Mouse (Mus musculus) myocyte (in vitro differentiated cells): ENCODE measurements at regions not wholly inside any gene's neighbourhood (a gene's known extent, or its start where the extent isn't known, plus 50 kb on each side); places are given as distances from the start of the nearest gene placed in this dataset.

Experiments
- H3K27me3 ChIP-seq: one replicate; pipeline ENCODE4 v1.6.1; 2011; ENCODE audit not compliant: control insufficient read depth, insufficient read depth, insufficient read length
- H3K36me3 ChIP-seq: one replicate; pipeline ENCODE4 v1.6.1; 2011; ENCODE audit not compliant: control insufficient read depth, insufficient read depth
- H3K4me2 ChIP-seq: one replicate; pipeline ENCODE4 v1.6.1; 2011; ENCODE audit warnings: low read depth, control low read depth
- H3K4me3 ChIP-seq: one replicate; pipeline ENCODE4 v1.5.1; 2011; ENCODE audit warnings: mild to moderate bottlenecking, control low read depth, moderate library complexity
- H3K79me2 ChIP-seq: one replicate; pipeline ENCODE4 v1.6.1; 2011; ENCODE audit not compliant: control insufficient read depth, insufficient read depth
- H3ac ChIP-seq: one replicate; pipeline ENCODE4 v1.6.1; 2011; ENCODE audit not compliant: control insufficient read depth, insufficient read length
- CEBPB ChIP-seq: IDR thresholded peaks from 2 replicates; pipeline ENCODE4 v1.6.1; 2011; ENCODE audit warnings: mild to moderate bottlenecking, moderate library complexity; ENCODE audit not compliant: poor library complexity, insufficient read depth, severe bottlenecking
- E2F4 ChIP-seq: IDR thresholded peaks from one replicate; pipeline ENCODE4 v1.6.1; 2011; ENCODE audit warnings: mild to moderate bottlenecking, control low read depth, moderate library complexity; ENCODE audit not compliant: insufficient read depth
- MAX ChIP-seq: IDR thresholded peaks from one replicate; pipeline ENCODE4 v1.6.1; 2011; ENCODE audit warnings: low read depth, mild to moderate bottlenecking, control low read depth
- MYOD1 ChIP-seq, 3 experiments: IDR thresholded peaks; one replicate each; pipeline ENCODE4 v1.6.1; 2011; ENCODE audit warnings: control low read depth in 2 of 3, low read depth in 2 of 3, mild to moderate bottlenecking in 2 of 3, moderate library complexity in 1 of 3; ENCODE audit not compliant: insufficient read length in 2 of 3, control insufficient read depth in 1 of 3
- MYOG ChIP-seq, 3 experiments: IDR thresholded peaks; one replicate each; pipeline ENCODE4 v1.6.1; 2011; ENCODE audit warnings: control low read depth in 2 of 3, low read depth in 2 of 3, mild to moderate bottlenecking in 2 of 3; ENCODE audit not compliant: insufficient read length in 2 of 3, control insufficient read depth in 1 of 3, insufficient read depth in 1 of 3
- POLR2A ChIP-seq: IDR thresholded peaks from one replicate; pipeline ENCODE4 v1.6.1; 2011; ENCODE audit warnings: low read depth, mild to moderate bottlenecking, control low read depth, moderate library complexity; ENCODE audit not compliant: insufficient read length
- POLR2AphosphoS2 ChIP-seq: IDR thresholded peaks from one replicate; pipeline ENCODE4 v1.6.1; 2011; ENCODE audit warnings: low read depth, control low read depth; ENCODE audit not compliant: insufficient read length
- REST ChIP-seq: IDR thresholded peaks from one replicate; pipeline ENCODE4 v1.6.1; 2011; ENCODE audit warnings: mild to moderate bottlenecking, control low read depth, moderate library complexity; ENCODE audit not compliant: insufficient read depth, insufficient read length
- SRF ChIP-seq: IDR thresholded peaks from one replicate; pipeline ENCODE4 v1.6.1; 2011; ENCODE audit warnings: low read depth; ENCODE audit not compliant: control insufficient read depth, insufficient read length
- TCF12 ChIP-seq: IDR thresholded peaks from one replicate; pipeline ENCODE4 v1.6.1; 2011; ENCODE audit warnings: mild to moderate bottlenecking, control low read depth; ENCODE audit not compliant: poor library complexity, insufficient read depth, severe bottlenecking
- TCF3 ChIP-seq: IDR thresholded peaks from one replicate; pipeline ENCODE4 v1.6.1; 2011; ENCODE audit warnings: low read depth, control low read depth; ENCODE audit not compliant: insufficient read length
- USF1 ChIP-seq: IDR thresholded peaks from one replicate; pipeline ENCODE4 v1.6.1; 2011; ENCODE audit warnings: low read depth, mild to moderate bottlenecking, control low read depth, moderate library complexity

- no peak overlapping the region for H3ac ChIP-seq
- H3K36me3 ChIP-seq, result no peaks in the 10 kb centered on the region
- H3K4me3 ChIP-seq, result no peak overlapping the region
- no peaks in the 10 kb centered on the region for H3K27me3 ChIP-seq
- no peak for TF ChIP-seq MYOD1 (IDR thresholded peaks at IDR 0.05; ENCODE audit: control insufficient read depth in 1 of 3, insufficient read length in 2 of 3, low read depth in 2 of 3)
- no peak for TF ChIP-seq USF1
- TF ChIP-seq REST, result no peak
- TF ChIP-seq TCF3, result no peak
- no peak for TF ChIP-seq SRF
- no peak for TF ChIP-seq CEBPB
- TF ChIP-seq TCF12, result no peak
- no peak for TF ChIP-seq E2F4
- no peak for TF ChIP-seq POLR2AphosphoS2
- no peak for TF ChIP-seq POLR2A
- no peak for TF ChIP-seq MYOG (IDR thresholded peaks at IDR 0.05; ENCODE audit: control insufficient read depth in 1 of 3, insufficient read depth in 1 of 3, insufficient read length in 2 of 3, low read depth in 2 of 3)
- no peak for TF ChIP-seq MAX
- H3K79me2 ChIP-seq, result no peaks in the 10 kb centered on the region
- no peak overlapping the region for H3K4me2 ChIP-seq
These were observed 222.7 kb upstream of the Amigo2 start for GRCm38 (mm10) chr15:97469684-97470344.

- Histone ChIP-seq H3K4me2 (no peak overlapping the region), H3K27me3 (no peaks in the 10 kb centered on the region), H3K4me3 (no peak overlapping the region), H3ac (no peak overlapping the region), H3K79me2 (no peaks in the 10 kb centered on the region), H3K36me3 (no peaks in the 10 kb centered on the region)
- TF ChIP-seq MYOD1 (IDR thresholded peaks at IDR 0.05; ENCODE audit: control insufficient read depth in 1 of 3, insufficient read length in 2 of 3, low read depth in 2 of 3) (peak in 2 of 3 experiments; percentile 56 to 72), TCF12 (no peak), USF1 (peak; percentile 12)
These were observed 221.9 kb upstream of the Amigo2 start for GRCm38 (mm10) chr15:97468732-97469683.

- H3K4me2 ChIP-seq, result no peak overlapping the region
- no peak for TF ChIP-seq MYOD1 (IDR thresholded peaks at IDR 0.05; ENCODE audit: control insufficient read depth in 1 of 3, insufficient read length in 2 of 3, low read depth in 2 of 3)
- no peak for TF ChIP-seq USF1
- no peak overlapping the region for H3K4me3 ChIP-seq
These were observed 220.8 kb upstream of the Amigo2 start for GRCm38 (mm10) chr15:97467781-97468485.

GRCm38 (mm10) chr15:97466906-97467465, 219.9 kb upstream of the Amigo2 start:
- H3ac ChIP-seq, result no peak overlapping the region
- H3K79me2 ChIP-seq, result no peaks in the 10 kb centered on the region
- no peak overlapping the region for H3K4me3 ChIP-seq
- H3K4me2 ChIP-seq, result no peak overlapping the region
- H3K27me3 ChIP-seq, result no peaks in the 10 kb centered on the region
- no peaks in the 10 kb centered on the region for H3K36me3 ChIP-seq
- TF ChIP-seq MAX (no peak), USF1 (no peak), POLR2AphosphoS2 (no peak), MYOD1 (IDR thresholded peaks at IDR 0.05; ENCODE audit: control insufficient read depth in 1 of 3, insufficient read length in 2 of 3, low read depth in 2 of 3) (no peak), SRF (no peak), TCF3 (no peak), MYOG (IDR thresholded peaks at IDR 0.05; ENCODE audit: control insufficient read depth in 1 of 3, insufficient read depth in 1 of 3, insufficient read length in 2 of 3, low read depth in 2 of 3) (no peak)

More at GRCm38 (mm10) chr15:97467781-97468485, 220.8 kb upstream of the Amigo2 start:
- Histone ChIP-seq H3K27me3 (no peaks in the 10 kb centered on the region), H3ac (no peak overlapping the region), H3K79me2 (no peaks in the 10 kb centered on the region), H3K36me3 (no peaks in the 10 kb centered on the region)

GRCm38 (mm10) chr15:97466110-97466509, 219.0 kb upstream of the Amigo2 start:
- Histone ChIP-seq H3K4me3 (no peak overlapping the region), H3K79me2 (no peaks in the 10 kb centered on the region), H3K27me3 (no peaks in the 10 kb centered on the region), H3K4me2 (no peak overlapping the region), H3ac (no peak overlapping the region), H3K36me3 (no peaks in the 10 kb centered on the region)
- no peak for TF ChIP-seq TCF3
- TF ChIP-seq MAX, result no peak
- TF ChIP-seq E2F4, result no peak
- no peak for TF ChIP-seq MYOG (IDR thresholded peaks at IDR 0.05; ENCODE audit: control insufficient read depth in 1 of 3, insufficient read depth in 1 of 3, insufficient read length in 2 of 3, low read depth in 2 of 3)
- TF ChIP-seq USF1, result no peak
- no peak for TF ChIP-seq POLR2A
- TF ChIP-seq CEBPB, result no peak
